Mouse (Mus musculus): ENCODE results near the gene Slc2a3. TPM values are rescaled to one million over a fixed set of nuclear protein-coding genes. Genes with fewer than 3 reads are reported as not detected.
A peak's percentile ranks its signal among the peaks of the same experiment; 100 is the strongest.

Slc2a3 gene
- polyA plus RNA-seq (2015; fragmentation: Nextera tagmentation; extraction: Ambion mirVana) = 47.9 and 50.6 TPM in 2 replicates

- peak within 1 kb of the TSS; percentile 60 for H3K9ac ChIP-seq (replicated peaks)
- H3K9me3 ChIP-seq (replicated peaks) = no peaks in the 10 kb centered on the region
- H3K27ac ChIP-seq (replicated peaks) = peak within 1 kb of the TSS; percentile 78
- ATAC-seq (ENCODE audit: low FRiP score) = peak; percentile 83
- peak within 1 kb of the TSS; percentile 84 for H3K4me2 ChIP-seq
- H3K4me3 ChIP-seq (replicated peaks) = peak within 1 kb of the TSS; percentile 54
- peaks cover 15% of the 10 kb centered on the region for H3K27me3 ChIP-seq (replicated peaks)
- WGBS = under 1% methylated on average over 45 of the region's 46 CpGs
- H3K36me3 ChIP-seq = no peaks in the 10 kb centered on the region
- H3K4me1 ChIP-seq = peaks cover 18% of the 10 kb centered on the region
Observed at GRCm38 (mm10) chr6:122801301-122801800, at the start of gene Slc2a3. TSS of gene Slc2a3 (minus strand) at chr6:122801640.

GRCm38 (mm10) chr6:122843759-122844158 lies 42.3 kb upstream of the Slc2a3 start:
- no peaks in the 10 kb centered on the region for H3K9me3 ChIP-seq (replicated peaks)
- ATAC-seq (ENCODE audit: low FRiP score) = no peak
- H3K9ac ChIP-seq (replicated peaks) = no peak overlapping the region
- no peak overlapping the region for H3K27ac ChIP-seq (replicated peaks)
- no peaks in the 10 kb centered on the region for H3K27me3 ChIP-seq (replicated peaks)
- H3K4me3 ChIP-seq (replicated peaks) = no peak overlapping the region
- H3K36me3 ChIP-seq = peaks cover 61% of the 10 kb centered on the region
- WGBS = 76% methylated on average over 6 of the region's 6 CpGs
- H3K4me1 ChIP-seq = no peaks in the 10 kb centered on the region
- H3K4me2 ChIP-seq = no peak overlapping the region

GRCm38 (mm10) chr6:122837539-122837938 lies 36.1 kb upstream of the Slc2a3 start:
- Histone ChIP-seq H3K27me3 (replicated peaks) (no peaks in the 10 kb centered on the region), H3K9ac (replicated peaks) (no peak overlapping the region), H3K4me2 (no peak overlapping the region), H3K27ac (replicated peaks) (no peak overlapping the region), H3K4me1 (no peaks in the 10 kb centered on the region), H3K9me3 (replicated peaks) (no peaks in the 10 kb centered on the region), H3K4me3 (replicated peaks) (no peak overlapping the region), H3K36me3 (peaks cover 86% of the 10 kb centered on the region)
- 91% methylated on average over 5 of the region's 5 CpGs for WGBS
- ATAC-seq (ENCODE audit: low FRiP score) = no peak

- WGBS = over 99% methylated on average over 3 of the region's 3 CpGs
- H3K27me3 ChIP-seq (replicated peaks) = no peaks in the 10 kb centered on the region
- no peaks in the 10 kb centered on the region for H3K4me1 ChIP-seq
- no peak for ATAC-seq (ENCODE audit: low FRiP score)
- H3K9me3 ChIP-seq (replicated peaks) = no peaks in the 10 kb centered on the region
- H3K4me2 ChIP-seq = no peak overlapping the region
- H3K4me3 ChIP-seq (replicated peaks) = no peak overlapping the region
- H3K9ac ChIP-seq (replicated peaks) = no peak overlapping the region
- H3K27ac ChIP-seq (replicated peaks) = no peak overlapping the region
- peaks cover 89% of the 10 kb centered on the region for H3K36me3 ChIP-seq
Observed at GRCm38 (mm10) chr6:122836974-122837373, 35.5 kb upstream of the Slc2a3 start.

- H3K4me1 ChIP-seq = no peaks in the 10 kb centered on the region
Observed at GRCm38 (mm10) chr6:122834365-122834764, 32.9 kb upstream of the Slc2a3 start.

GRCm38 (mm10) chr6:122832880-122833279 lies 31.4 kb upstream of the Slc2a3 start:
- no peaks in the 10 kb centered on the region for H3K27me3 ChIP-seq (replicated peaks)
- no peaks in the 10 kb centered on the region for H3K9me3 ChIP-seq (replicated peaks)
- H3K9ac ChIP-seq (replicated peaks) = no peak overlapping the region
- H3K27ac ChIP-seq (replicated peaks) = no peak overlapping the region
- no peak overlapping the region for H3K4me2 ChIP-seq
- no peak overlapping the region for H3K4me3 ChIP-seq (replicated peaks)
- ATAC-seq (ENCODE audit: low FRiP score) = no peak
- H3K36me3 ChIP-seq = peaks cover 78% of the 10 kb centered on the region
- WGBS = 86% methylated on average over 7 of the region's 7 CpGs
- H3K4me1 ChIP-seq = no peaks in the 10 kb centered on the region; the same call in 1 of the 2 replicates

More at GRCm38 (mm10) chr6:122834365-122834764, 32.9 kb upstream of the Slc2a3 start:
- WGBS = 74% methylated on average over 4 of the region's 4 CpGs
- H3K27me3 ChIP-seq (replicated peaks) = no peaks in the 10 kb centered on the region
- no peaks in the 10 kb centered on the region for H3K9me3 ChIP-seq (replicated peaks)
- no peak overlapping the region for H3K4me2 ChIP-seq
- ATAC-seq (ENCODE audit: low FRiP score) = no peak
- H3K36me3 ChIP-seq = peaks cover 83% of the 10 kb centered on the region
- no peak overlapping the region for H3K4me3 ChIP-seq (replicated peaks)
- no peak overlapping the region for H3K9ac ChIP-seq (replicated peaks)
- no peak overlapping the region for H3K27ac ChIP-seq (replicated peaks)

GRCm38 (mm10) chr6:122828086-122828485 lies 26.6 kb upstream of the Slc2a3 start:
- Histone ChIP-seq H3K9me3 (replicated peaks) (no peaks in the 10 kb centered on the region), H3K36me3 (peaks cover 38% of the 10 kb centered on the region), H3K27me3 (replicated peaks) (no peaks in the 10 kb centered on the region), H3K4me3 (replicated peaks) (no peak overlapping the region), H3K4me1 (peaks cover 22% of the 10 kb centered on the region), H3K4me2 (no peak overlapping the region), H3K9ac (replicated peaks) (no peak overlapping the region), H3K27ac (replicated peaks) (no peak overlapping the region)
- WGBS = 49% methylated on average over 13 of the region's 13 CpGs
- no peak for ATAC-seq (ENCODE audit: low FRiP score)

- peak overlapping the region; percentile 36 for H3K9ac ChIP-seq (replicated peaks)
- ATAC-seq (ENCODE audit: low FRiP score) = peak; percentile 65
- H3K36me3 ChIP-seq = peaks cover 28% of the 10 kb centered on the region
- H3K9me3 ChIP-seq (replicated peaks) = no peaks in the 10 kb centered on the region
- H3K4me3 ChIP-seq (replicated peaks) = peak overlapping the region; percentile 38
- H3K27me3 ChIP-seq (replicated peaks) = no peaks in the 10 kb centered on the region
- 5% methylated on average over 24 of the region's 29 CpGs for WGBS
- H3K4me1 ChIP-seq = peaks cover 40% of the 10 kb centered on the region
- H3K27ac ChIP-seq (replicated peaks) = peak overlapping the region; percentile 48; the same call in 1 of the 2 replicates
- H3K4me2 ChIP-seq = peak overlapping the region; percentile 71
Observed at GRCm38 (mm10) chr6:122825923-122826742, 24.7 kb upstream of the Slc2a3 start.

- no peaks in the 10 kb centered on the region for H3K27me3 ChIP-seq (replicated peaks)
- no peak for ATAC-seq (ENCODE audit: low FRiP score)
- H3K4me1 ChIP-seq = peaks cover 48% of the 10 kb centered on the region
- H3K9ac ChIP-seq (replicated peaks) = no peak overlapping the region
- WGBS = 94% methylated on average over 9 of the region's 9 CpGs
- H3K36me3 ChIP-seq = peaks cover 21% of the 10 kb centered on the region
- no peak overlapping the region for H3K27ac ChIP-seq (replicated peaks)
- no peak overlapping the region for H3K4me3 ChIP-seq (replicated peaks)
- H3K9me3 ChIP-seq (replicated peaks) = no peaks in the 10 kb centered on the region
- H3K4me2 ChIP-seq = no peak overlapping the region
Observed at GRCm38 (mm10) chr6:122825166-122825565, 23.7 kb upstream of the Slc2a3 start.

- Histone ChIP-seq H3K9me3 (replicated peaks) (no peaks in the 10 kb centered on the region), H3K9ac (replicated peaks) (no peak overlapping the region), H3K36me3 (peaks cover 11% of the 10 kb centered on the region), H3K4me1 (peaks cover 52% of the 10 kb centered on the region), H3K4me2 (no peak overlapping the region), H3K27ac (replicated peaks) (no peak overlapping the region), H3K27me3 (replicated peaks) (no peaks in the 10 kb centered on the region), H3K4me3 (replicated peaks) (no peak overlapping the region)
- 71% methylated on average over 10 of the region's 10 CpGs for WGBS
- ATAC-seq (ENCODE audit: low FRiP score) = no peak
Observed at GRCm38 (mm10) chr6:122824086-122824485, 22.6 kb upstream of the Slc2a3 start.

- Histone ChIP-seq H3K9ac (replicated peaks) (no peak overlapping the region), H3K4me3 (replicated peaks) (peak overlapping the region; percentile 91), H3K4me2 (peak overlapping the region; percentile 91), H3K9me3 (replicated peaks) (no peaks in the 10 kb centered on the region), H3K36me3 (0 out of 2 replicates have a peak, but pooled peaks cover 3% of the 10 kb centered on the region), H3K27me3 (replicated peaks) (no peaks in the 10 kb centered on the region), H3K27ac (replicated peaks) (no peak overlapping the region), H3K4me1 (peaks cover 52% of the 10 kb centered on the region)
- 80% methylated on average over 9 of the region's 9 CpGs for WGBS
- ATAC-seq (ENCODE audit: low FRiP score) = no peak
Observed at GRCm38 (mm10) chr6:122821822-122822221, 20.4 kb upstream of the Slc2a3 start.
